Mouse (Mus musculus): ENCODE results near the gene Zfp276. TPM values are rescaled to one million over a fixed set of nuclear protein-coding genes. Genes with fewer than 3 reads are reported as not detected.

The Zfp276 gene
- 11.6 and 13.3 TPM in 2 replicates for polyA plus RNA-seq (2015; fragmentation: Nextera tagmentation; extraction: Ambion mirVana)

DNA sequence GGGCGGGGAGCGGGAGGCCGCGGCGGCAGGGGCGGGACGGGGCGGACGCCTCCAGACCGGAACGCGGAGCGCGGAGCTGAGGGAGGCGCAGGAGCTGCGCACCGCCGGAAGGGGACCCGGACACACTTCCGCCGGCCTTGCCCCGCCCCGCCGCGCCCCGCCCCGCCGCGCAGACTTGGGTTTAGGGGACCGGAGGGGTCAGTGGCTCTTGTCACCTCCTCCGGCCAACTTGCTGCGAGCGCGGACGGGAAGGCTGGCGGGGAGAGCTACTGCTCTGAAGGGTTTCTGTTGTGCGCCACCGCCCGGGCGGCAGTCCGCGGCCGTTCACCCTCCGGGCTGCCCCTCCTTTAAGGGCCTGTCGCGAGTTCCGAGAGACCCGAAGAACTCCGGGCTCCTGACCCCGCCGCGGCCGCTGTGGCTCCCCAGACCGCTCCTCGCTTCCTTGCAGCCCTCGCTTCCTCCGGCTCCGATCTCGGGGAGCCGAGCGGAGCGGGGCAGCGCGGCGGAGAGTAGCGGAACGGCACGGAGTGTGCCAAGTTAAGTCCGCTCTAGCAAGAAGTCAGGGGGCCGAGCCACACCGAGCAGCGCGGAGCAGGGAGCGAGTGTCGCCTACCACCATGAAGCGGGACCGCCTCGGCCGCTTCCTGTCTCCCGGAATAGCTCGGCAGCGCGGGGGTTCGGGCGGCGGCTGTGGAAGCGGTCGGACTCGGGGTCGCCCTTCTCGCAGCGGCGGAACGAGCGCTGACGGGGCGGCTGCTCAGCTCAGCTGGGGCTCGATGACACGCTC lies at the start of gene Zfp276, which contains the start of gene Vps9d1:
Zfp276 (plus strand) TSS at position 97 of the 787 bp plus-strand sequence.
Vps9d1 (minus strand) TSS at position 250 of the 787 bp plus-strand sequence.

DNA sequence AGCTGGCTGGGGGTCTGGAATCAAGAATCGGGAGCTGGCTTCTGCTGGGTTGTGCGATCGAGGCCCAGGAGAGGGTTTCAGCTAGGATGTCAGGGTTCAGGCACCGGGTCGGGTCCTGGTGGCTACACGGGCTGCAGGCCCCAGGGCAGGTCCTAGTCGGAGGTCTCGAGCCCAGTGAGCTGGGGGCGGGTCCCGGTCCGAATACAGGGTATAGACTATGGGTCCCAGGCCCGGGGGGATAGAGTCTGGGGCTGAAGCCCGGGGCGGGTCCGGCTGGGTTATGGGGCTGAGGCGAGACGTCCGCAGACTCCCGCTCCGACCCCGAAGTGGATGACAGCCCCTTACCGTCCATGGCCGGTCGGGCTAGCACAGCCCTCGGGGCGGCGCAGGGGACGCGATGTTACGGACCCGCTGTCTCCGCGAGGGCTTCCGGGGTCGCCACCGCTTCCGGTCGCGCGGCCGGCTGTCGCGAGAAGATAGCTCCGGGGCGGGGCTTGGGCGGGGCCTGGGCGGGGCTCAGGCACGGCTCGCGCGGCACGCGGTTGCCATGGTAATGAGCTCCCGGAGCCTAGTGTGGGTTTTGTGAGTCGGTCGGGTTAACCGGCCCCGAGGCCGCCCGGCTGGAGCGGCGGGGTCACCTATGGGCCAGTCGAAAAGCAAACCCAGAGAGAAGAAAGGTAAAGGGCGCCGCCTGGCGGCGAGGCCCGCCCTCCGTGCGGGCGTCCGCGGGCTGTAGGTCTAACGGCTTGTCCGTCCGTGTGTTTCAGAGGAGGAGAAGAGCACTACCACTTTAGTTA lies 41.5 kb upstream of the Zfp276 start, which contains the start of the genes Chmp1a and Spata33:
Chmp1a (minus strand) TSS at position 443 of the 797 bp plus-strand sequence.
Spata33 (plus strand) TSS at position 512 of the 797 bp plus-strand sequence.

DNA sequence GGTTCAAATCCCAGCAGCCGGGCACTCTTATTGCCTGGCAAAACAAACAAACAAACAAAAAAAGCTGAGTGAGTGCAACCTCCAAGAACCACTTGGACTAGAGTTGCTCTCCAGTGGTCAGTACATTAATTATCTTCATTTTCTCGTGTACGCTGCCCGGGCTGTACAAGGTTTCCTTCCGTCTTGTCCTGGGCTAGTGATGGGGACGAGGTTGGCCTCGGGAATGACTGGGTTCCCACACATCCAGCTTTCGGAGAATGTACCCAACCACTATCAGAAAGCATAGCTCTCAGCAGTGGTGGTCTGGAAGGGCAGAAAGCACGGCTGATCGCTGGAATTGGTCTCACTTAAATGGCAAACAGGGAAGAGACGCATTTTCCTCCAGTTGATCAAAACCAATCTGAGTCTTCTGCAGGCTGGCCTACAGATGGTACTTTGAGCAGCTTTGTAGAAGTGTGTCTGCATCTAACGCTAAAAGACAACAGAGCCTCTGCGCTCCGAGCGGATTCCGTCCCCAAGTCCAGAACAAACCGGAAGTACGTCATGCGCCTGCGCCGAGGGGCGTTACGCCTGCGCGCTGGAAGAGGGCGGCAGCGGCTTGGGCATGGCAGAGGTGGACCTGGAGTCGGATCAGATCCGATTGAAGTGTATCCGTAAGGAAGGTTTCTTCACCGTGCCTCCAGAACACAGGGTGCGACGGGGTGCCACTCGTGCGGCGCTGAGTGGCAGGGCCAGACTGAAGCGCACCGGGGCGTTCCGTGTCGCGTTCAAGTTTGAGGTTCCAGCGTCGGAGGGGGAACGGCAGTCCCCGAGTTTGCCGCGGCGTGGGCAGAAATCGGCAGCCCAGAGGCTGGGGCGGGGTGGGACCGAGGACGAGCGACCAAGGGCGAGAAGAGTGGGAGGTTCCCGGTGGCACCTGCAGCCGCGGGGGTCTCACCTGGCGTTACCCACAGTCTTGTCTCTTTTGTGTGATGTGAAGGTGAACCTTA lies 29.4 kb upstream of the Zfp276 start, which contains the start of gene Cdk10:
Cdk10 (plus strand) TSS at position 565 of the 989 bp plus-strand sequence.

DNA sequence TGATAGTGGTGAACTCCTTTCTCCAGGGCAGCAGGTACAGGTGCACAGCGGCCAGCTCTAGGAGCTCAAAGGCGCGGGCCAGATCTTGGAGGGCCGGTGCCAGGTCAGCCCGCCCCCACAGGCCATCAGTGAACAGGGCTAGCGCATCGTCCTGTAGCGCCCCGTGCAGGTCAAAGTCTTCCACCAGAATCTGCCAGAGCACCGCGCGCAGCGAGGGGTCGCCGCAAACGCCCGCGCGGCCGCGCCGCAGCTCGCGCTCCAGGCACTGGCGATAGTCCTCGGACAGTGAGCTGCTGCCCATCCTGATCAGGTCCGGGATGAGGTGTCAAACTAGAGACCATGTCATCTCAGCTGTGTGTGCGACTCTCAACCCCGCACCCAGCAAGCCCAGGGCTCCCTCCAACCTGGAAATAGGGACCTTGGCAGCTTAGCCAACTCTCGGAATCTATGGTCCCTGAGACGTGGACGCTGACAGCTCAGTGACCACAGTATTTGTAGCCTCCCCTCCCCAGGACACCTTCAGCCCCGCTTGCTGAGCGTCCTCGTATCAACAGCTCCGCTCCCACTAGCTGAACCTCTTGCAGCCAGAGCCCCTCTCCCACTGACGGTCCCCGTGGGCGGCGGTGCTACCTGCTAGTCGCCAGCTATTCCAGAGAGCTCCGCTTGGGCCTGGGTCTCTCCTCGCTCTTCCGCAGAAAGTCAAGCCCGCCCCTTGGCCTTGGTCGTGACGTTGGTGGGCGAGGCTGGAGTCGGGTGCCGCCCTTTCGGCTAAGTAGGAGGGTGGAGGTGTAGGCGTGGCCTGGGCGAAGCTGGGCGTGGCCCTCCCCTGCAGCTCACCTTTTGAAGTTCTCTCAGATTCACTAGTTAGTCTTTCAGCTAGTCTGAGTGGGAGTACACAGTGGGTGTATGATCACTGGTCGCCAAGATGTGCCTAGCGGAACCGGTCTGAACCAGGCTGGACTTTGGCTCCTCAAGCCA lies 18.2 kb upstream of the Zfp276 start, which contains the start of gene Spata2l:
Spata2l (minus strand) TSS at position 714 of the 978 bp plus-strand sequence.

DNA sequence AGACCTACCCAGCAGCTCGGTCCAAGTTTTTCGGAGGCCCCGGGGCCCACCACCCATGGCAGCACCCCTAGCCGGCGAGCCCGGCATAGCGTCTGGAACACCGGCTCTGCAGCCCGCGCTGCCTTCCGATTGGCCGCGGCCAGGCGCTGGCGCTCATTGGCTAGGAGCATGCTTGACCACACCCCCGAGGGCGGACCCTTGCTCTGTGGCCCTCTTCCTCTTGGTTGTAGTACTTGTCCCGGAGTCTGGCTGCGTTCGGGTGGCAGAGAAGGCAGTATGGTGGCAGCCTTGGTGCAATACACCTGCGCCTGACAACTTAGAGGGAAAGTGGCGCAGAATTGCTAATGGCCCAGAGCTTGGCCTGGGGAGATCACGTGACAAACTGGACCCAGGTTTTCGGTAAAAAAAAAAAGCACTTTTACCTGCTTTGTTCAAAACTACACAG lies 64.5 kb downstream of the Zfp276 start, which contains the start of gene Fanca:
Fanca (minus strand) TSS at position 110 of the 445 bp plus-strand sequence.

Other genes starting within 250 kb of the Zfp276 start
- 49.6 and 63.9 TPM in 2 replicates for gene Ankrd11, start 211.9 kb upstream of the Zfp276 start, polyA plus RNA-seq (2015; fragmentation: Nextera tagmentation; extraction: Ambion mirVana)
- gene Spg7, start 191.3 kb upstream of the Zfp276 start, polyA plus RNA-seq (2015; fragmentation: Nextera tagmentation; extraction: Ambion mirVana), result 30.4 and 53.2 TPM in 2 replicates
- 1,556 and 1,800 TPM in 2 replicates for gene Rpl13, start 151.8 kb upstream of the Zfp276 start, polyA plus RNA-seq (2015; fragmentation: Nextera tagmentation; extraction: Ambion mirVana)
- 1.9 and 2.1 TPM in 2 replicates for gene Cpne7, start 136.8 kb upstream of the Zfp276 start, polyA plus RNA-seq (2015; fragmentation: Nextera tagmentation; extraction: Ambion mirVana)
- 32.0 and 64.8 TPM in 2 replicates for gene Sult5a1, start 95.9 kb upstream of the Zfp276 start, polyA plus RNA-seq (2015; fragmentation: Nextera tagmentation; extraction: Ambion mirVana)
- 39.7 and 90.2 TPM in 2 replicates for gene Dpep1, start 68.0 kb upstream of the Zfp276 start, polyA plus RNA-seq (2015; fragmentation: Nextera tagmentation; extraction: Ambion mirVana)
- 135 and 154 TPM in 2 replicates for gene Chmp1a, start 41.4 kb upstream of the Zfp276 start, polyA plus RNA-seq (2015; fragmentation: Nextera tagmentation; extraction: Ambion mirVana)
- gene Spata33, start 41.4 kb upstream of the Zfp276 start, polyA plus RNA-seq (2015; fragmentation: Nextera tagmentation; extraction: Ambion mirVana), result 4.3 and 5.1 TPM in 2 replicates
- 27.2 and 30.8 TPM in 2 replicates for gene Cdk10, start 29.4 kb upstream of the Zfp276 start, polyA plus RNA-seq (2015; fragmentation: Nextera tagmentation; extraction: Ambion mirVana)
- gene Spata2l, start 18.0 kb upstream of the Zfp276 start, polyA plus RNA-seq (2015; fragmentation: Nextera tagmentation; extraction: Ambion mirVana), result 3.3 and 8.4 TPM in 2 replicates
- gene Vps9d1, start 153 bp downstream of the Zfp276 start, polyA plus RNA-seq (2015; fragmentation: Nextera tagmentation; extraction: Ambion mirVana), result 17.0 and 18.7 TPM in 2 replicates
- 5.5 and 11.5 TPM in 2 replicates for gene Fanca, start 64.4 kb downstream of the Zfp276 start, polyA plus RNA-seq (2015; fragmentation: Nextera tagmentation; extraction: Ambion mirVana)
- gene Spire2, start 78.5 kb downstream of the Zfp276 start, polyA plus RNA-seq (2015; fragmentation: Nextera tagmentation; extraction: Ambion mirVana), result 4.2 and 6.7 TPM in 2 replicates
- gene Tcf25, start 119.6 kb downstream of the Zfp276 start, polyA plus RNA-seq (2015; fragmentation: Nextera tagmentation; extraction: Ambion mirVana), result 127 and 188 TPM in 2 replicates
- gene Mc1r, start 152.9 kb downstream of the Zfp276 start, polyA plus RNA-seq (2015; fragmentation: Nextera tagmentation; extraction: Ambion mirVana), result 0.05 TPM in 1 of 2 replicates, not detected in the other
- gene Tubb3, start 157.2 kb downstream of the Zfp276 start, polyA plus RNA-seq (2015; fragmentation: Nextera tagmentation; extraction: Ambion mirVana), result 93.9 and 334 TPM in 2 replicates
- gene Def8, start 169.3 kb downstream of the Zfp276 start, polyA plus RNA-seq (2015; fragmentation: Nextera tagmentation; extraction: Ambion mirVana), result 21.8 and 22.2 TPM in 2 replicates
- gene Afg3l1, start 223.7 kb downstream of the Zfp276 start, polyA plus RNA-seq (2015; fragmentation: Nextera tagmentation; extraction: Ambion mirVana), result 22.6 and 45.2 TPM in 2 replicates

Data from adrenal gland, postnatal 0 days (tissue).